Mouse (Mus musculus): ENCODE results near the gene Crb2. TPM values are rescaled to one million over a fixed set of nuclear protein-coding genes. Genes with fewer than 3 reads are reported as not detected.

Gene Crb2
- total RNA-seq, 1 experiment, result 1.7 TPM

- no peak for DNase-seq (ENCODE audit: low read depth, low spot score)
- H3K36me3 ChIP-seq (ENCODE audit: control insufficient read depth, insufficient read depth, low read length, poor library complexity, severe bottlenecking), result no peaks in the 10 kb centered on the region
- in situ Hi-C loops (cut with MboI; ENCODE audit: low sequenced_read_pairs in 2 of 2, unreplicated experiment in 2 of 2), result no loop called here
Measured at GRCm38 (mm10) chr2:37823826-37824225, 47.8 kb downstream of the Crb2 start.

GRCm38 (mm10) chr2:37829758-37830275, 53.8 kb downstream of the Crb2 start:
- in situ Hi-C loops (cut with MboI; ENCODE audit: low sequenced_read_pairs in 2 of 2, unreplicated experiment in 2 of 2), result no loop called here
- H3K36me3 ChIP-seq (ENCODE audit: control insufficient read depth, insufficient read depth, low read length, poor library complexity, severe bottlenecking), result no peaks in the 10 kb centered on the region
- TF ChIP-seq CHD2 (IDR thresholded peaks at IDR 0.05; ENCODE audit: low read depth, low read length) (no peak), ZNF384 (IDR thresholded peaks at IDR 0.05; ENCODE audit: low read depth, low read length) (no peak), MAFK (IDR thresholded peaks at IDR 0.05; ENCODE audit: insufficient read depth, low read depth, low read length) (no peak)
- no peaks in the 10 kb centered on the region for H3K4me1 ChIP-seq (ENCODE audit: control insufficient read depth in 2 of 2, insufficient read depth in 2 of 2, low read length in 2 of 2, poor library complexity in 1 of 2)
- DNase-seq (ENCODE audit: low read depth, low spot score), result no peak
- H3K9ac ChIP-seq (ENCODE audit: insufficient read depth, low read depth, low read length, poor library complexity, severe bottlenecking), result no peak overlapping the region
- no peak overlapping the region for H3K27ac ChIP-seq (ENCODE audit: insufficient read depth, low read depth, low read length, poor library complexity, severe bottlenecking)
- H3K9me3 ChIP-seq (ENCODE audit: control insufficient read depth, insufficient read depth, low read depth, low read length), result no peaks in the 10 kb centered on the region
- H3K4me3 ChIP-seq (ENCODE audit: insufficient read depth in 1 of 2, low read depth in 1 of 2, low read length in 2 of 2, poor library complexity in 1 of 2, severe bottlenecking in 1 of 2), result no peak overlapping the region

More at GRCm38 (mm10) chr2:37823826-37824225, 47.8 kb downstream of the Crb2 start:
- TF ChIP-seq ZNF384 (IDR thresholded peaks at IDR 0.05; ENCODE audit: low read depth, low read length), result no peak
- no peak for TF ChIP-seq MAFK (IDR thresholded peaks at IDR 0.05; ENCODE audit: insufficient read depth, low read depth, low read length)
- TF ChIP-seq HCFC1 (IDR thresholded peaks at IDR 0.05; ENCODE audit: borderline replicate concordance, insufficient read depth, low read length), result no peak
- no peak for TF ChIP-seq CHD2 (IDR thresholded peaks at IDR 0.05; ENCODE audit: low read depth, low read length)
- no peak for TF ChIP-seq ZC3H11A (IDR thresholded peaks at IDR 0.05; ENCODE audit: borderline replicate concordance, low read depth, low read length)
- no peak overlapping the region for H3K4me3 ChIP-seq (ENCODE audit: insufficient read depth in 1 of 2, low read depth in 1 of 2, low read length in 2 of 2, poor library complexity in 1 of 2, severe bottlenecking in 1 of 2)
- no peak overlapping the region; the same call in 1 of the 2 replicates for H3K27ac ChIP-seq (ENCODE audit: insufficient read depth, low read depth, low read length, poor library complexity, severe bottlenecking)
- no peak overlapping the region for H3K9ac ChIP-seq (ENCODE audit: insufficient read depth, low read depth, low read length, poor library complexity, severe bottlenecking)
- no peaks in the 10 kb centered on the region; the same call in 1 of the 2 replicates for H3K9me3 ChIP-seq (ENCODE audit: control insufficient read depth, insufficient read depth, low read depth, low read length)
- no peaks in the 10 kb centered on the region for H3K4me1 ChIP-seq (ENCODE audit: control insufficient read depth in 2 of 2, insufficient read depth in 2 of 2, low read length in 2 of 2, poor library complexity in 1 of 2)

DNA sequence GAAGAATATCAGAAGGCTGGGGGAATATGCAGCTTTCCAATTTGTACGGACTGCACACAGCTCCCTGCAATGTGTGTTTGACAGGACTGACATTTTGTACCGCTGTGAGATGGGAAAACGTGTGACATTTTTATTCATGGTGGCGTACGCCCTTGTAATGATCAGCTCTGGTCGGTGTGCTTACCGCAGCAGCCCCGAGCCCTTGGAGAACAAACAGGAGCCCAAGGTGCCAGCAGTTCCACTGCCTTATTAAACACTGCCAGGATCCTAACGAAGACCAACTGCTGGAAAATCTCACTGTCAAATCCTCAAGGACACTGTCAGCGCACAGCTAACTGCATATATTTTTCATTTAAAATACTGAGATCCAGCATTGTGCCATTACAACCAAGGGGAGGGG, 56.2 kb downstream of the Crb2 start:
- Histone ChIP-seq H3K9ac (ENCODE audit: insufficient read depth, low read depth, low read length, poor library complexity, severe bottlenecking) (no peak overlapping the region), H3K4me1 (ENCODE audit: control insufficient read depth in 2 of 2, insufficient read depth in 2 of 2, low read length in 2 of 2, poor library complexity in 1 of 2) (no peaks in the 10 kb centered on the region), H3K27ac (ENCODE audit: insufficient read depth, low read depth, low read length, poor library complexity, severe bottlenecking) (no peak overlapping the region), H3K9me3 (ENCODE audit: control insufficient read depth, insufficient read depth, low read depth, low read length) (no peaks in the 10 kb centered on the region), H3K4me3 (ENCODE audit: insufficient read depth in 1 of 2, low read depth in 1 of 2, low read length in 2 of 2, poor library complexity in 1 of 2, severe bottlenecking in 1 of 2) (no peak overlapping the region), H3K36me3 (ENCODE audit: control insufficient read depth, insufficient read depth, low read length, poor library complexity, severe bottlenecking) (no peaks in the 10 kb centered on the region)
- TF ChIP-seq ZC3H11A (IDR thresholded peaks at IDR 0.05; ENCODE audit: borderline replicate concordance, low read depth, low read length) (no peak), HCFC1 (IDR thresholded peaks at IDR 0.05; ENCODE audit: borderline replicate concordance, insufficient read depth, low read length) (no peak), MAFK (IDR thresholded peaks at IDR 0.05; ENCODE audit: insufficient read depth, low read depth, low read length) (no peak), CHD2 (IDR thresholded peaks at IDR 0.05; ENCODE audit: low read depth, low read length) (no peak), ZNF384 (IDR thresholded peaks at IDR 0.05; ENCODE audit: low read depth, low read length) (no peak)
- in situ Hi-C loops (cut with MboI; ENCODE audit: low sequenced_read_pairs in 2 of 2, unreplicated experiment in 2 of 2), result no loop called here
- DNase-seq (ENCODE audit: low read depth, low spot score), result no peak

GRCm38 (mm10) chr2:37836926-37837325, 60.9 kb downstream of the Crb2 start:
- in situ Hi-C loops (cut with MboI; ENCODE audit: low sequenced_read_pairs in 2 of 2, unreplicated experiment in 2 of 2), result no loop called here
- Histone ChIP-seq H3K4me1 (ENCODE audit: control insufficient read depth in 2 of 2, insufficient read depth in 2 of 2, low read length in 2 of 2, poor library complexity in 1 of 2) (no peaks in the 10 kb centered on the region), H3K4me3 (ENCODE audit: insufficient read depth in 1 of 2, low read depth in 1 of 2, low read length in 2 of 2, poor library complexity in 1 of 2, severe bottlenecking in 1 of 2) (no peak overlapping the region), H3K27ac (ENCODE audit: insufficient read depth, low read depth, low read length, poor library complexity, severe bottlenecking) (no peak overlapping the region), H3K9ac (ENCODE audit: insufficient read depth, low read depth, low read length, poor library complexity, severe bottlenecking) (no peak overlapping the region), H3K9me3 (ENCODE audit: control insufficient read depth, insufficient read depth, low read depth, low read length) (no peaks in the 10 kb centered on the region), H3K36me3 (ENCODE audit: control insufficient read depth, insufficient read depth, low read length, poor library complexity, severe bottlenecking) (no peaks in the 10 kb centered on the region)
- TF ChIP-seq ZC3H11A (IDR thresholded peaks at IDR 0.05; ENCODE audit: borderline replicate concordance, low read depth, low read length) (no peak), CHD2 (IDR thresholded peaks at IDR 0.05; ENCODE audit: low read depth, low read length) (no peak), HCFC1 (IDR thresholded peaks at IDR 0.05; ENCODE audit: borderline replicate concordance, insufficient read depth, low read length) (no peak)
- no peak for DNase-seq (ENCODE audit: low read depth, low spot score)

GRCm38 (mm10) chr2:37837542-37837941, 61.5 kb downstream of the Crb2 start:
- Histone ChIP-seq H3K27ac (ENCODE audit: insufficient read depth, low read depth, low read length, poor library complexity, severe bottlenecking) (no peak overlapping the region), H3K4me1 (ENCODE audit: control insufficient read depth in 2 of 2, insufficient read depth in 2 of 2, low read length in 2 of 2, poor library complexity in 1 of 2) (no peaks in the 10 kb centered on the region), H3K9ac (ENCODE audit: insufficient read depth, low read depth, low read length, poor library complexity, severe bottlenecking) (no peak overlapping the region), H3K36me3 (ENCODE audit: control insufficient read depth, insufficient read depth, low read length, poor library complexity, severe bottlenecking) (no peaks in the 10 kb centered on the region), H3K9me3 (ENCODE audit: control insufficient read depth, insufficient read depth, low read depth, low read length) (no peaks in the 10 kb centered on the region), H3K4me3 (ENCODE audit: insufficient read depth in 1 of 2, low read depth in 1 of 2, low read length in 2 of 2, poor library complexity in 1 of 2, severe bottlenecking in 1 of 2) (no peak overlapping the region)
- TF ChIP-seq ZNF384 (IDR thresholded peaks at IDR 0.05; ENCODE audit: low read depth, low read length) (no peak), ZC3H11A (IDR thresholded peaks at IDR 0.05; ENCODE audit: borderline replicate concordance, low read depth, low read length) (no peak), CHD2 (IDR thresholded peaks at IDR 0.05; ENCODE audit: low read depth, low read length) (no peak), HCFC1 (IDR thresholded peaks at IDR 0.05; ENCODE audit: borderline replicate concordance, insufficient read depth, low read length) (no peak), MAFK (IDR thresholded peaks at IDR 0.05; ENCODE audit: insufficient read depth, low read depth, low read length) (no peak)
- in situ Hi-C loops (cut with MboI; ENCODE audit: low sequenced_read_pairs in 2 of 2, unreplicated experiment in 2 of 2), result no loop called here
- DNase-seq (ENCODE audit: low read depth, low spot score), result no peak
